Mouse (Mus musculus): ENCODE results near the gene Sorl1.

- TF ChIP-seq CTCF (IDR thresholded peaks at IDR 0.05; ENCODE audit: control insufficient read depth, insufficient read depth, low read length) (no peak), POLR2A (IDR thresholded peaks at IDR 0.05; ENCODE audit: borderline replicate concordance, control insufficient read depth, low read depth, low read length) (no peak)
Observed at GRCm38 (mm10) chr9:41942970-41943635, 181.0 kb downstream of the Sorl1 start.

Measured in bone marrow, adult 2 months (tissue).